Mouse (Mus musculus) adrenal gland (tissue): ENCODE data around the gene Tbc1d22b.

Experiments
- intact Hi-C: fragments of 180-260 bp; cut with DNase I; formaldehyde crosslinking; loops from one replicate; pipeline ENCODE4 v1.15.1; 2025

The Tbc1d22b gene

GRCm38 (mm10) chr17:29586921-29587320 is 37.3 kb downstream of the Tbc1d22b start:
- intact Hi-C loops, result no loop called here

DNA sequence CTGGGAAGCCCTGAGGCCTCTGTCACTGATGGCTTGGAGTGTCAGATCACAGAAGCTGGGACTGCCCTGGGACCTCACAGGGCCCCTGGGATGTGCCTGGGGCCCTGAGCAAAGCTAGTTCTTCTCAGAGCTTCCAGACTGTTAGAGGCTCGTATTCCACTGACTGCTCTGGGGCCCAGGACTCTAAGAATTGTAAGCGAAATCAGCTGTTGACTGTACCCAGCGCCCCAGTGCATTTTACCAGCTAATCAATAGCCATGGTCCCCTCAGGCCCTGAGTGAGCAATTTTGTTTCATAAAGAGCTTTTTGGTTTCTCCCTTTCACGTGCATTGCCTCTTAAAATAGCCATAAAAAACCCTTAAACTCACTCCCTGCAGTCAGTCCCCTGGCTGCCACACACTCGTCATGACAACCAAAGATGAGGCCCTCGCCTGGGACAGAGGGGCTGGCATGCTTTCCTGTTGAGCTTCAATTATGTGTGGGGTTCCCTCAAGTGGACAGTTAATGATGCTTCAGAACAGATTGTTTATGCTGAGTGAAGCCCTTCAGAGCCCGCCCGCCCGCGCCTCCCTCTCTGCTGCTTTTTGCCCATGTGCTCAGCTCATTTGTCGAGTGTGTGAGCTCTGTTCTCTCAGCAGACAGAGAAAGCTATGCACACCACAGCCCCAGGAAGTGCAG is 39.8 kb downstream of the Tbc1d22b start:
- intact Hi-C loops, result no loop called here

DNA sequence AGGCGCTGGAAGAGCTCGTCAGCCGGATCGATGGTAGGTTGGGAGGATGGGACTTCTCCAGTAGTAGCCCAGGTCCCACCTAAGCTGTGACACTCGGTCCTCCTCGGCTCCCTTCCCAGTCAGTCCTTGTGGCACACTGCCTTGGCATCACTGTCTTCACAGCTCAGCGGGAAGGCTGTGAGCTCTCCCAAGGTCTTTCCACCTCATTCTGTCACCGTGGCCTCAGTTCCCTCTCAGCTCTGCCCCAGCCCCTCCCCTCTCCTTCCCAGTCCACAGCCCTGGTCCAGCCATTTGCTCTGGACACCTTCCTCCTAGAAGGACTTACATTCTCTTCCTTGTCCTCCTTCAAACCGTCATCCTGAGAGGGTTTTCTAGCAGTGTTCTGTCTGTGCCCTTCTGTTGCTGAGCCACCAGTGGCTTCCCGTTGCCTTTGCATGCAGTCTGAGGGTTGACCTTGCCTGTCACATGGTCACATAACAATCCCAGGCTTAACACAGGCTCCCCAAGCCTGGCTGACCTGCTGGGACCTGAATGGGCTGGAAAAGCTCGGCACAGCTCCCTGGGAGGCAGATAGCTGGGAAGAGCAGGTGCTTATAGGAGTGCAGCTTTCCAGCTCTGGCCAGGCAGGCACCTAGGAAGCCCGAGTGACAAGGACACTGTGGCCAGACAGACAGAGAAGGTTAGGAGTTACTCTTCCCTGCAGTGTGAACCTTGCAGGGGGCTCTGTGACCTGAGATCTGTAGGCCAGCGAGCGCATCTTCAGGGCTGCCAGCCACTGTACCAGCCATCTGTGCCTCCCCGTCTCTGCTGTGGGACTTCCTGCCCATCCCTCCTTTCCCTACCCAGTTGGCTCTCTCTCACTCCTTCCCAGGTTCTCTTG is 46.5 kb downstream of the Tbc1d22b start:
- intact Hi-C loops, result no loop called here

DNA sequence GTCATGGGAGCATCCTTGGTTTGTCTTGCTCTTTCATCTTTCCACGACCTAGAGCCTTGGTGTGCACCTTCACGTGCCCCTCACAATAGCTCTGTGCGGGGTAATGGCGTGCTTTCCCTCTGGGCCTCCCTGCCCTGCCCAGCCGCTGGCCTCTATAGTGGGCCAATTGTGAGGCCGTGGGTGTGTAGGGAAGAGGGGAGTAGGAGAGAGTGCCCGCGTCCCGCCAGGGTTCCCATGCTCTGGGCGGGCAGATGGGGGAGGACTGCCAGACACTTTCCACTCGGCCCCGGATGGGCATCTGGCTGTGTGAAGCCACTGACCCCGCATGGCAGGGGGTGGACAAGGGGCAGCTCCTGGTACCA is 47.2 kb downstream of the Tbc1d22b start:
- intact Hi-C loops, result no loop called here

DNA sequence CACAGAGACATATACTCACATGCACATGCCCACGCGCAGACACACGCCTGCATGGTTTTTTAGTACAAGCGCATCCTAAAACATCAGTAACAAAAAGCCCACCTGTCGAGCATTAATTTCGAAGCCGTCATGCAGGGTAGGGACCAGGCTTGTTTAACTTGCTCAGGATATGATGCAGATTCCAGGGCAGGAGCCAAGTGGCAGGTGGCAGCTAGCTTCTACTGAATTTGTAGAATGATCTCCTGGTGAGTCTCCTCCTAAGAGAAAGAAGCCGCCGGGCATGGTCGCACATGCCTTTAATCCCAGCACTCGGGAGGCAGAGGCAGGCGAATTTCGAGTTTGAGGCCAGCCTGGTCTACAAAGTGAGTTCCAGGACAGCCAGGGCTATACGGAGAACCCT is 49.5 kb downstream of the Tbc1d22b start:
- intact Hi-C loops, result no loop called here

- intact Hi-C loops, result no loop called here
Observed at GRCm38 (mm10) chr17:29599537-29599936, 50.0 kb downstream of the Tbc1d22b start.

- intact Hi-C loops, result loop anchor here (10.0 kb wide), 2 partner anchors 173 to 283 kb away; no protein-coding TSS in a partner anchor
Observed at GRCm38 (mm10) chr17:29601391-29601790, 51.8 kb downstream of the Tbc1d22b start.

- intact Hi-C loops, result loop anchor here (10.0 kb wide), 2 partner anchors 172 to 282 kb away; no protein-coding TSS in a partner anchor
Observed at GRCm38 (mm10) chr17:29603283-29603682, 53.7 kb downstream of the Tbc1d22b start.

- intact Hi-C loops, result loop anchor here (5.0 kb wide), 1 partner anchor 54 kb away; no protein-coding TSS in a partner anchor
Observed at GRCm38 (mm10) chr17:29613453-29613852, 63.9 kb downstream of the Tbc1d22b start.

DNA sequence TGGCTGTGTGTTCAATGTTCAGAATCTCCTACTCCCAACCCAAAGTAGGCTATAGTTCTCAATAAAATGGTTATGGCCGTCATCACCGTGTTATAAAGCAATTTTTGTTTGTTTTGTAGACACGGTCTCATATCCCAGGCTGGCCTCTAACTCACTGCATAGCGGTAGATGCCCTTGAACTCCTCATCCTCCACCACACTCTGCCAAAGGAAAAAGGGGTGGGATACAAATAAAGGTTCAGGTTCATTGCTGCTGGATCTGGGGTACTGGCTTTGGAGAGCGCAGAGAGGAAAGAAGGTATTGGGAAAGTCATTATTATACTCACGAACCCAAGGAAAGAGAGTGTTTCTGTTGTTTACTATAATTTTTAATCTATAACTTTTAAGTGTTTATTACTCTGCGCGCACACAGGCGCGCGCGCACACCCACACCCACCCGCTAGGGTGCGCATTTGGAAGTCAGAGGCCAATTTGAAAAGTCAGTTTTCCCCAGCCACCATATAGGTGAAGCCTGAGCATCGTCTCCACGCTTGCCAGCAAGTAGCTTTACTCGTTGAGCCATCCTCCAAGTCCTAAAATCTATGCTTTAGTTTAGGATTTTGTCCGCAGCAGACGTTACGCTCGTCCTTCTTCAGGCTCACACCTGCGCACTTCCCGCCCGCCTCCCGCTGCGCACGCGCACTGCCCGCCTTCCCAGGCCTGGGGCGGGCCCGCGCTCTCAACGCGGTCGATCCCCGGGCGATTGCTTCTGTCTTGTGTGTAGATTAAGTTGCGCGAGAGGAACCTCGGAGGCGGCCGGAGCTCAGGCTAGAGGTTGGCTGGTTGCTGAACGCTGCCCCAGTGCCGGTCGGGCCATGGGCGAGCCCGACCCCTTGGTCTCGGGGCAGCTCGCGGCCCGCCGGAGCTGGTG is 64.8 kb downstream of the Tbc1d22b start, which contains the start of the genes Rnf8 and Gm28043:
Rnf8 (plus strand) TSS at position 676 of the 909 bp plus-strand sequence.
Gm28043 (plus strand) TSS at position 762 of the 909 bp plus-strand sequence.
- intact Hi-C loops, result loop anchor here (5.0 kb wide), 1 partner anchor 53 kb away; no protein-coding TSS in a partner anchor

GRCm38 (mm10) chr17:29615024-29615551 is 65.5 kb downstream of the Tbc1d22b start:
- intact Hi-C loops, result no loop called here

DNA sequence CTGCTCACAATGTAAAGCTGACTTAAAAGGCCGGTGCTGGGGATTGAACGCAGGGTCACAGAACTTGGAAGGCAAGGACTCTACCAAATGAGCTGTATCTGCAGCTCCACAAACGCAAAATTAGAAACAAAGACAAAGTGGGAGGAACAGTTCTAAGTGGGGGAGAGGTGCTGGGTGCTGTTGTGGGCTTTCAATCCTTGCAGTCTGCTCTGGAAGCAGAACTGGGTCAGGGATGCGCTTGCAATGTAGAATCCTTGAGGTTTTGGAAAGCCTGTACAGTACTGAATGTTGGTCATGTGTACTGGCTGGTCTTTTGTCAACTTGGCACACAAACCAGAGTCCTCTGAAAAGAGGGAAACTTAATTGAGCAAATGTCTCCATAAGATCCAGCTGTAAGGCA is 66.0 kb downstream of the Tbc1d22b start:
- intact Hi-C loops, result no loop called here

GRCm38 (mm10) chr17:29619231-29619630 is 69.6 kb downstream of the Tbc1d22b start:
- intact Hi-C loops, result no loop called here

DNA sequence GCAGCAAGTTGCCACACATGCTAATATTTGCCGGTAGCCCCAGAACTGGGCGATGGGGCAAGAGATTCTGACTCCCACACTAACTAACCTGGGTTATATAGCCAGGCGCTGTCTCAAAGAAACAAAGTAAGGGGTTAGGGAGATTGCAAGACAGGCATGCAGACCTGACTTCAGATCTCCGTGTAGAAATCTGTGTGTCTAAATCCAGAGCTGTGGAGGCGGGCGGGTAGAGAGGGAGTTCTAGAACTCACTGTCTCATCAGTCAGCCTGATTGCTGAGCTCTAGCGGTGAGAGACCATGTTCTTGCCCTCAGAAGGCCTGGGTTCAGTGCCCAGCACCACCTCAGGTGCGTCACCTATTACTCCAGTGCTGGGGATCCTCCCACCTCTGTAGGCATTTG is 73.9 kb downstream of the Tbc1d22b start:
- intact Hi-C loops, result no loop called here

- intact Hi-C loops, result no loop called here
Observed at GRCm38 (mm10) chr17:29627285-29627684, 77.7 kb downstream of the Tbc1d22b start.

GRCm38 (mm10) chr17:29628946-29629345 is 79.4 kb downstream of the Tbc1d22b start:
- intact Hi-C loops, result no loop called here

GRCm38 (mm10) chr17:29629620-29630019 is 80.0 kb downstream of the Tbc1d22b start:
- intact Hi-C loops, result no loop called here

DNA sequence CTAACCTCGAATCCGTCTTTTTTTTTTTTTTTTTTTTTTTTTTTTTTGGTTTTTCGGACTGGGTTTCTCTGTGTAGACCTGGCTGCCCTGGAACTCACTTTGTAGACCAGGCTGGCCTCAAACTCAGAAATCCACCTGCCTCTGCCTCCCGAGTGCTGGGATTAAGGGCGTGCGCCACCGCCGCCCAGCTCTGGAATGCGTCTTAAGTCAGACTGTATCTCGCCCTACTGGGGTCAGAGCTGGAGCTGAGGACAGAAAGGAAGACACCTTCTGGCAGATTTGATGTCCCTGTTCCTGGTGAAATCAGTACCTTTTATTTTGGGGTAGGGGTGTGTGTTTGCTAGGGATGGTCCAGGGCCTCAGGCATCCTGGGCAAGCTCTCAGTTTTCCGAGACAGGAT is 82.7 kb downstream of the Tbc1d22b start:
- intact Hi-C loops, result no loop called here

GRCm38 (mm10) chr17:29635492-29635891 is 85.9 kb downstream of the Tbc1d22b start:
- intact Hi-C loops, result no loop called here

DNA sequence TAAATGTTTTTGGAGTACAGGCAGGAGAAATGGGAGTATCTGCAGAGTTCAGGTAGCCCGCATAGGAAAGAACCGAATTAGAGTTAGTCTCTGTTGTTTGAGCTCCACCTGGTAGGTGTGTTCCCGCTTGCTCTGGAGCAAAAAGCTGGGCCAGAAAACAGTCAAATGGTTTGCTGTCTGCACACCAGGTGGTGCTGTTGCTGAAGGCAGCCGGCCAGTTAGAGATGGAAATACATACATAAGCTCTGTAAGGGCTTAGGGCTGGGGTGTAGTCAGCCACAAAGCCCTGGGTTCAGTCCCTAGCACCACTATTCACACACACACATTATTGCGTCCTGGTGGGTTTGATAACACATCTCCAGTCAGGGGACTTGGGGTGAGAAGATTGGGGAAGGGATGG is 86.5 kb downstream of the Tbc1d22b start:
- intact Hi-C loops, result no loop called here

GRCm38 (mm10) chr17:29637377-29637776 is 87.8 kb downstream of the Tbc1d22b start:
- intact Hi-C loops, result no loop called here
